Mouse (Mus musculus): ENCODE data around the gene Rgs7bp. TPM values are rescaled to one million over a fixed set of nuclear protein-coding genes. Genes with fewer than 3 reads are reported as not detected.

Rgs7bp gene
- 0.10 and 0.19 TPM in 2 replicates for polyA plus RNA-seq (2012; rRNA removed)

DNA sequence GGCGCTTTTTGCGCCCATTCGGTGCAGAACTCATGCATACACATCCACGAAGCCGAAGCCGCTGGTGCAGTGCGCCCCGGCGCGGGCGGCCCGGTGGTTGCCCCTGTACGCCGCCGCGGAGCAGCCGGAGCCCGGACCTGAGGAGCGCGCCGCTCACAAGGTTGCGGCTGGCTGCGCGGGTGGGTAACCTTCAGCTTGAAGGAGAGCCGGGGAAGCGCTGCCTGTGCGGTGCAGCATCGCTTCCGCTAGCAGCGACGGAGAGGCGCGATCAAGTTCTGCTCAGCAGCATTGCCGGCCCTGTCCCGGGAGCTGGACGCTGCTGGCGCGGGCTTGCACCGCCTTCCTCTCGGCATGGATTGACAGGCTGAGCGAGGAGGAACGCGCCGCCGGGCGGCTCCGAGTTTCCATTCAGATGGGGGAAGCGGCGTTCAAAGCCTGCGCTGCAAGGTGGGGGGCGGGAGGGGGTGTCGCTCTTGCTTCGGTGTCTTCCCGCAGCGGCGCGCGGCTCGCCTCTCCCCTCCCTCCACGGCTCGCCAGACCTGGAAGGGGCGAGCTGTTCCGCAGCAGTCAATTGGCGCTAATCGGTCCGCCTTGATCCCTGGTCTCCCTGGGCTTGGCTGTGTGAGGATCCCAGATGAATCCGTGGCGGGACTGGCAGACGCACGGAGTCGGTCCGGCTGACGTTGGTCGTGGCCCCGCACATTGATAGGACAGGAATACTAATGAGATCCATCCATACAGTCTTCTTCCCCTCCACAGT is at the start of gene Rgs7bp:
Gene Rgs7bp, minus strand, starts transcription at position 750 of the 760 bp plus-strand sequence.
- Histone ChIP-seq H3K36me3 (ENCODE audit: control insufficient read depth, insufficient read depth, low read length) (no peaks in the 10 kb centered on the region), H3K4me1 (replicated peaks; ENCODE audit: control insufficient read depth, insufficient read depth, low read length) (peaks cover 7% of the 10 kb centered on the region), H3K27me3 (ENCODE audit: control insufficient read depth, insufficient read depth, low read length) (no peaks in the 10 kb centered on the region; the same call in 1 of the 2 replicates), H3K27ac (ENCODE audit: control insufficient read depth, insufficient read depth, low read length) (no peak within 1 kb of the TSS), H3K4me3 (ENCODE audit: control insufficient read depth, insufficient read depth, low read length) (peak within 1 kb of the TSS; percentile 39)
- peak; percentile 57 for DNase-seq
- under 1% methylated on average over 75 of the region's 75 CpGs for WGBS
- TF ChIP-seq CTCF (IDR thresholded peaks at IDR 0.05; ENCODE audit: borderline replicate concordance, control insufficient read depth, extremely low read depth, insufficient read depth, low read length, poor library complexity) (no peak), POLR2A (IDR thresholded peaks at IDR 0.05; ENCODE audit: control insufficient read depth, extremely low read depth, insufficient read depth, low read length, poor library complexity) (no peak)

DNA sequence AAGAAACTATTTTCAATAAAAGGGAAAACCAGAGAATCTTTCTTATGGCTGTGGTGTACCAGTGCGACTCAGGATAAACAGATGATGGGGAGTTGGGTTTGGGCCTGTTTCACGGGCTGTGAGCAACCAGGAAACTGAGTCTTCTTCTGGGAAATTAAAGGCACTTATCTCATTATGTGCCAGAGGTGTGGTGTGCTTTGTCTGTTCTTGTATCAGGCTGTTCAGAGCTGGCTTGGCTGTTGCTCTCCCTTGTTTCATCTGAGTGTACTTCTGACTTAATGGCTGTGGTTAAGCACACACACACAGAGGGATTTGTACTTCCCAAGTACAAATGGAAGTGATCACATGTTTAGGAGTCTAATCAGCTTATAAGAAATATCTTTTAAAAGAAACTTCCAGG is 49.7 kb upstream of the Rgs7bp start:
- no peak overlapping the region for H3K27ac ChIP-seq (ENCODE audit: control insufficient read depth, insufficient read depth, low read length)
- TF ChIP-seq CTCF (IDR thresholded peaks at IDR 0.05; ENCODE audit: borderline replicate concordance, control insufficient read depth, extremely low read depth, insufficient read depth, low read length, poor library complexity): no peak
- TF ChIP-seq POLR2A (IDR thresholded peaks at IDR 0.05; ENCODE audit: control insufficient read depth, extremely low read depth, insufficient read depth, low read length, poor library complexity): no peak
- H3K4me1 ChIP-seq (replicated peaks; ENCODE audit: control insufficient read depth, insufficient read depth, low read length): no peaks in the 10 kb centered on the region
- H3K36me3 ChIP-seq (ENCODE audit: control insufficient read depth, insufficient read depth, low read length): no peaks in the 10 kb centered on the region
- 80% methylated on average over 2 of the region's 2 CpGs for WGBS
- no peak overlapping the region for H3K4me3 ChIP-seq (ENCODE audit: control insufficient read depth, insufficient read depth, low read length)
- no peaks in the 10 kb centered on the region for H3K27me3 ChIP-seq (ENCODE audit: control insufficient read depth, insufficient read depth, low read length)
- DNase-seq: no peak

- Histone ChIP-seq H3K27me3 (ENCODE audit: control insufficient read depth, insufficient read depth, low read length) (no peaks in the 10 kb centered on the region), H3K4me1 (replicated peaks; ENCODE audit: control insufficient read depth, insufficient read depth, low read length) (no peaks in the 10 kb centered on the region), H3K36me3 (ENCODE audit: control insufficient read depth, insufficient read depth, low read length) (no peaks in the 10 kb centered on the region), H3K4me3 (ENCODE audit: control insufficient read depth, insufficient read depth, low read length) (no peak overlapping the region), H3K27ac (ENCODE audit: control insufficient read depth, insufficient read depth, low read length) (no peak overlapping the region)
- no peak for TF ChIP-seq CTCF (IDR thresholded peaks at IDR 0.05; ENCODE audit: borderline replicate concordance, control insufficient read depth, extremely low read depth, insufficient read depth, low read length, poor library complexity)
- no peak for TF ChIP-seq POLR2A (IDR thresholded peaks at IDR 0.05; ENCODE audit: control insufficient read depth, extremely low read depth, insufficient read depth, low read length, poor library complexity)
- no peak for DNase-seq
- WGBS: 96% methylated on average over 4 of the region's 4 CpGs
Observed at GRCm38 (mm10) chr13:105100705-105101104, 46.0 kb upstream of the Rgs7bp start.

DNA sequence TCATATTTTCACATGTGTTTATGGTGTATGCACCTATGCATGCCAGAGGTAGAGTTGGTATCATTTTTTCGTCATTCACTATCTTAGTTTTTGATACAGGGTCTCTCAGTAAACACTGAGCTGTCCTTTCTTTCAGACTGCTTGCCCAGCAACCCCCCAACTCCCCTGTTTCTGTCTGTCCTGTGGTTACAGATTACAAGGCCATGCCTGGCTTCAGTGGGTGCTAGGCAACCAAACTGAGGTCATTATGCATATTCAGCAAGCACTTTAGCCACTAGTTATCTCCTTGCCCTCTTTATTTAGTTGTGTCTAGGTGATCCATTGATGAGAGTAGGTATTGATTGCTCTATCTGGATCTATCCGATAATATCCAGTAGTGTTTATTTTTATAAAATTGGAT is 41.6 kb upstream of the Rgs7bp start:
- Histone ChIP-seq H3K4me1 (replicated peaks; ENCODE audit: control insufficient read depth, insufficient read depth, low read length) (no peaks in the 10 kb centered on the region), H3K27ac (ENCODE audit: control insufficient read depth, insufficient read depth, low read length) (no peak overlapping the region), H3K36me3 (ENCODE audit: control insufficient read depth, insufficient read depth, low read length) (no peaks in the 10 kb centered on the region), H3K27me3 (ENCODE audit: control insufficient read depth, insufficient read depth, low read length) (no peaks in the 10 kb centered on the region), H3K4me3 (ENCODE audit: control insufficient read depth, insufficient read depth, low read length) (no peak overlapping the region)
- no peak for DNase-seq
- 97% methylated on average over 2 of the region's 2 CpGs for WGBS
- no peak for TF ChIP-seq CTCF (IDR thresholded peaks at IDR 0.05; ENCODE audit: borderline replicate concordance, control insufficient read depth, extremely low read depth, insufficient read depth, low read length, poor library complexity)
- no peak for TF ChIP-seq POLR2A (IDR thresholded peaks at IDR 0.05; ENCODE audit: control insufficient read depth, extremely low read depth, insufficient read depth, low read length, poor library complexity)

GRCm38 (mm10) chr13:105089276-105089675 is 34.5 kb upstream of the Rgs7bp start:
- WGBS: 94% methylated on average over 3 of the region's 3 CpGs
- no peak overlapping the region for H3K27ac ChIP-seq (ENCODE audit: control insufficient read depth, insufficient read depth, low read length)
- no peak overlapping the region for H3K4me3 ChIP-seq (ENCODE audit: control insufficient read depth, insufficient read depth, low read length)
- DNase-seq: no peak
- no peaks in the 10 kb centered on the region for H3K36me3 ChIP-seq (ENCODE audit: control insufficient read depth, insufficient read depth, low read length)
- no peaks in the 10 kb centered on the region for H3K27me3 ChIP-seq (ENCODE audit: control insufficient read depth, insufficient read depth, low read length)
- TF ChIP-seq CTCF (IDR thresholded peaks at IDR 0.05; ENCODE audit: borderline replicate concordance, control insufficient read depth, extremely low read depth, insufficient read depth, low read length, poor library complexity): no peak
- TF ChIP-seq POLR2A (IDR thresholded peaks at IDR 0.05; ENCODE audit: control insufficient read depth, extremely low read depth, insufficient read depth, low read length, poor library complexity): no peak
- no peaks in the 10 kb centered on the region for H3K4me1 ChIP-seq (replicated peaks; ENCODE audit: control insufficient read depth, insufficient read depth, low read length)

DNA sequence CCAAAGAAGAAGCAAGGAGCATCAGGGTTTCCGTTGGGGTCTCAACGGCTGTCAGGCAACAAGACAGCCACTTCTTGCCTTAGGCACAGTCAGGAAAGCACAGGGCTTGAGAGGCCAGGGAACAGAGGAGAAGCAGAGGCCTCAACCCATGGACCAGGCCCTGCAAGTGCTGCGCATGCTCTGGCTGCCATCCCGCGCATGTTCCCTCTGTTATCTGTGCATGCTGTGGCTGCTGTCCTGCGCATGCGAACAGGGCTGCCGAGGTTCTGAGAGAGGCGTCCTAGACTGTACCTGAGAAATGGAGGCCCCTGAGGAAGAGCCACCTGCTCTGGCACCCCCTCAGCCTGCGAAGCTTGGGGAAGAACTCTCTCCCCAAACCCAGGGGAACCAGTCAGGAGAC is 27.1 kb upstream of the Rgs7bp start, which contains the start of gene 4933425L06Rik:
Gene 4933425L06Rik, plus strand, starts transcription at position 261 of the 400 bp plus-strand sequence.
- WGBS: 96% methylated on average over 10 of the region's 10 CpGs
- H3K4me3 ChIP-seq (ENCODE audit: control insufficient read depth, insufficient read depth, low read length): no peak within 1 kb of the TSS

More for the DNA sequence above, 27.1 kb upstream of the Rgs7bp start, which contains the start of gene 4933425L06Rik:
- TF ChIP-seq POLR2A (IDR thresholded peaks at IDR 0.05; ENCODE audit: control insufficient read depth, extremely low read depth, insufficient read depth, low read length, poor library complexity) (no peak), CTCF (IDR thresholded peaks at IDR 0.05; ENCODE audit: borderline replicate concordance, control insufficient read depth, extremely low read depth, insufficient read depth, low read length, poor library complexity) (no peak)
- Histone ChIP-seq H3K27ac (ENCODE audit: control insufficient read depth, insufficient read depth, low read length) (no peak within 1 kb of the TSS), H3K27me3 (ENCODE audit: control insufficient read depth, insufficient read depth, low read length) (no peaks in the 10 kb centered on the region), H3K4me1 (replicated peaks; ENCODE audit: control insufficient read depth, insufficient read depth, low read length) (no peaks in the 10 kb centered on the region), H3K36me3 (ENCODE audit: control insufficient read depth, insufficient read depth, low read length) (no peaks in the 10 kb centered on the region)
- DNase-seq: no peak
